Mouse (Mus musculus): ENCODE measurements around the gene Madcam1. TPM values are rescaled to one million over a fixed set of nuclear protein-coding genes. Genes with fewer than 3 reads are reported as not detected.
"Not testable (repeated sequence)": the region's sequence is repeated elsewhere in the genome, so short reads cannot be mapped to it uniquely, and the experiment has no call there.

The Madcam1 gene
- total RNA-seq, 4 experiments from 2014 or later, result not detected

DNA sequence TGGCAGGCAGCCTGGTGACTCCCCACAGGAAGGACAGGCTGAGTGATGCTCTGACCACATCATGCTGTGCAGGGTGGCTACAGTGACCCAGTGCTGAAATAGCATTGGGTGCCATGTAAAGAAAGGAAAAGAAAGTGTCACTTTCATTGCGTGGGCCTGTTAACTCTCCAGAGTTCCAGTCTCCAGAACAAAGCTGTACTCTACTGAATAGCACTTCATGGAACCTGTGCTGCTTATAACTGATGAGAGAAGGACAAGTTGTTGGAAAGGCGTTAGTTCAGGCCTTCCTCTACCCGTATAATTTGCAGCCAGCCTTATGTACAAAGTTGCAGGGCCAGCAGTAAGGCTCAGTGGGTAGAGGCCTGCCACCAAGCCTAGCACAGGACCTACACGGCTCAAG, 24.4 kb downstream of the Madcam1 start, which contains the start of gene Gzmm:
Gene Gzmm, plus strand, starts transcription at position 301 of the 400 bp plus-strand sequence.
- no peak for DNase-seq (ENCODE audit: low spot score in 2 of 2)

- no peak for DNase-seq (ENCODE audit: low spot score in 2 of 2)
Observed at GRCm38 (mm10) chr10:79689178-79689577, 24.8 kb downstream of the Madcam1 start.

- no peak for DNase-seq (ENCODE audit: low spot score in 2 of 2)
Observed at GRCm38 (mm10) chr10:79691986-79692548, 27.7 kb downstream of the Madcam1 start.

DNA sequence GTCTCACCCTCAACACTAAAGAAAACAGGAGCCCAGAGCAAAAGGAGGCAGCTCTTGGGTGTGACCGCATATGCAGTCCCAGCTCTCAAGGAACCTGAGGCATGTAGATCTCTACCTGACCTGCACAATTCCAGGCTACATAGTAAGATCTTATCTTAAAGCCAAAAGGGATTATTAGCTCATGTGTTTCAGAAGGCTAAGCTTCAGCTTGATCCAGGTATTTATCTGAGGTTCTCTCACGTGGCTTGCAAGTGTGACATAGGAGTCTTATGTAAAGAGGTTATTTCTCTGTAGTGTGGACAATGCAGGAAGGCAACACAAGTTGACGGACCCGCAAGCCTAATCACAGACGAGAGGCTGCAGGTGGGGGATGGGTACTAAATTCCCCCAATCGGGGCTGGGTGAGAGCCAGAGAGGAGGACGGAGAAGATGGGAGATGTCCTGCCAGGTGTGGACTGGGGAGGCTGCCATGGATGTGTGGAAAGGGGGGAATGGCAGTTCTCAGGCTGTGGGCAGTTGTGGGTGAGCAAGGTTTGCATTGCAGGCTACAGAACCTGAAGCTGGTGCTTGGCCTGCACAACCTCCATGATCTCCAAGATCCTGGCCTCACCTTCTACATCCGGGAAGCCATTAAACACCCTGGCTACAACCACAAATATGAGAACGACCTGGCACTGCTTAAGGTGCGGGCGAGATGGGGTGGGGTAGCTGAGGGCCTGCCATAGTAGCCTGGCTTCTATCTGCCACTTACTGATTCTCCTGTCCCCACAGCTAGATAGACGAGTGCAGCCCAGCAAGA, 29.4 kb downstream of the Madcam1 start:
- DNase-seq (ENCODE audit: low spot score in 2 of 2), result no peak

DNA sequence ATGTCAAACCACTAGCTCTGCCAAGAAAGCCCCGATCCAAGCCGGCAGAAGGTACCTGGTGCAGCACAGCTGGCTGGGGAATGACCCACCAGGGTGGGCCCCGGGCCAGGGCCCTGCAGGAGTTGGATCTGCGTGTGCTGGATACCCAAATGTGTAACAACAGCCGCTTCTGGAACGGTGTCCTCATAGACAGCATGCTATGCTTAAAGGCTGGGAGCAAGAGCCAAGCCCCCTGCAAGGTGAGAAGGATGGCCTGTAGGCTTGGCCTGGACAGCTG, 30.0 kb downstream of the Madcam1 start:
- DNase-seq (ENCODE audit: low spot score in 2 of 2), result no peak

GRCm38 (mm10) chr10:79695231-79696128, 31.1 kb downstream of the Madcam1 start:
- DNase-seq (ENCODE audit: low spot score in 2 of 2), result peak in 1 of 2 experiments; percentile 65

GRCm38 (mm10) chr10:79696129-79696651, 31.8 kb downstream of the Madcam1 start:
- no peak for DNase-seq (ENCODE audit: low spot score in 2 of 2)

DNA sequence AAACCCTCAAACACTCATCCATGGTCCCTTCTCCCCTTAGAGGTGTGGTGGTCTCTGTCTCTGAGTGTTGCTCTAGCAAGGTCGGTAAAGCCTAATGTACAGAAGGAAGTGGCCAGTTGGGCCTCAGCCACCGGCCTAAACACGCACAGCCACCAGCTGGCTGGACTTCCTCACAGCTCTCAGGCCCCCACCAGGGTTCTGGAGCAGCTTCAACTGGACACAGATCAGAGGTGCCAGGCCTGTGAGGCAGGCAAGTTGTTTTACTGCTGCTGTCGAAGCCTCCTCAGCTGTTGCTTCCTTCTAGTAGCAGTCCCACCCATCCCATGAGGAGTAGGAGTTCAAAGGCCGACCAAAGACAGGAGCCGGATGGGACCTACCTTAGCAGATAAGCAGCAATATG, 33.6 kb downstream of the Madcam1 start:
- DNase-seq (ENCODE audit: low spot score in 2 of 2), result no peak

- DNase-seq (ENCODE audit: low spot score in 2 of 2), result no peak
Observed at GRCm38 (mm10) chr10:79698459-79698858, 34.1 kb downstream of the Madcam1 start.

- DNase-seq (ENCODE audit: low spot score in 2 of 2), result no peak
Observed at GRCm38 (mm10) chr10:79700676-79701075, 36.3 kb downstream of the Madcam1 start.

DNA sequence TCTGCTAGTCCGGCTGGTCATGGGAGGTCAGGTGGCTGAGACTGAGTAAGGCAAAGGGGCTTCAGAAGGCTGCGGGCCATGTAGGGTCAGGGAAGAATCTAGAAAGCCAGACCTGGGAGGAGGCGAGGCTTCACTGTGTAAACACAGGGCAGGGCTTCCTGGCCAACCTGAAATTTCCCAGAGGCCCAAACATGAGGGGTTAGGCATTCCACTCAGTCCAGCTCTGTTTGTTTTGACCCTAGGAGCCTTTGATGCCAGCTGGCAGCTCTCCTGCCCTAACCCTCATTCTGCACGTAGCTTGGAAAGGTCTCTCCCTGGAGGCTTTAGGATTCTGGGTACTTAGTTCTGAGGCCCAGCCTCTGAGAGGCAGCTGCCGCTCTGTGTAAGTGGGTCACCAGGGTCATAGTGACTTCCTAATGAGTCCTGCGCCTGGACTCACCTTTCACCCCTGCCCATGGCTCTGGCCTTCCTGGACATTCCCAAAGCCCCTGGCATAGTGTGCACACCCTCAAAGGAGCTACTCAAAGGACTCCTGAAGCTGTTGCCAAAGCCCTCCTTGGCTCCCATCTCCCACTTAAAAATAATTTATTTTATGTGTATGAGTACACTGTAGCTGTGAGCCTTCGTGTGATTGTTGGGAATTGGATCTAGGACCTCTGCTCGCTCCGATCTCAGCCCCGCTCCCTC, 37.2 kb downstream of the Madcam1 start:
- no peak for DNase-seq (ENCODE audit: low spot score in 2 of 2)

DNA sequence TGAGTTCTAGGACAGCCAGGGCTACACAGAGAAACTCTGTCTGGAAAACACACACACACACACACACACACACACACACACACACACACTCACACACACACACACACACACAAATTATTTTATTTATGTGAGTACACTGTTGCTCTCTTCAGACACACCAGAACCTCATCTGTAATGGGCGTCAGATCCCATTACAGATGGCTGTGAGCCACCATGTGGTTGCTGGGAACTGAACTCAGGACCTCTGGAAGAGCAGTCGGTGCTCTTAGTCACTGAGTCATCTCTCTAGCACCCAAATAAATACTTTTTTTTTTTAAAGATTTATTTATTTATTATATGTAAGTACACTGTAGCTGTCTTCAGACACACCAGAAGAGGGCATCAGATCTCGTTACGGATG, 38.6 kb downstream of the Madcam1 start:
- not testable (repeated sequence) for DNase-seq (ENCODE audit: low spot score in 2 of 2)

DNA sequence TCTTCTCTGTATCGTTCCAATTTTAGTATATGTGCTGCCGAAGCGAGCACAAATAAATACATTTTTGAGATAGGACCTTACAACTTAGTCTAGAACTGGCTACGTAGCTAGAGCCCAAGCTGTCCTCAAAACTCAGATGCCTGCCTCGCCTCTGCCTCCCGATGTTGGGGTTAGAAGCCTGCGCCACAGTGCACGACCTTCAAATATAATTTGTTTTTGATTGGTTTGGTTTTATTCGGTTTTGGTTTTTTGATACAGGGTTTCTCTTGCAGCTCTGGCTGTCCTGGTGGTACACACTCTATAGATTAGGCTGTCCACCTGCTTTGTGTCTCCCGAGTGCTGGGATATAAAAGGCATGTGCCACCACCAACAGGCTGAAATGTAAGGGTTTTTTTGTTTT, 39.2 kb downstream of the Madcam1 start:
- DNase-seq (ENCODE audit: low spot score in 2 of 2), result no peak

DNA sequence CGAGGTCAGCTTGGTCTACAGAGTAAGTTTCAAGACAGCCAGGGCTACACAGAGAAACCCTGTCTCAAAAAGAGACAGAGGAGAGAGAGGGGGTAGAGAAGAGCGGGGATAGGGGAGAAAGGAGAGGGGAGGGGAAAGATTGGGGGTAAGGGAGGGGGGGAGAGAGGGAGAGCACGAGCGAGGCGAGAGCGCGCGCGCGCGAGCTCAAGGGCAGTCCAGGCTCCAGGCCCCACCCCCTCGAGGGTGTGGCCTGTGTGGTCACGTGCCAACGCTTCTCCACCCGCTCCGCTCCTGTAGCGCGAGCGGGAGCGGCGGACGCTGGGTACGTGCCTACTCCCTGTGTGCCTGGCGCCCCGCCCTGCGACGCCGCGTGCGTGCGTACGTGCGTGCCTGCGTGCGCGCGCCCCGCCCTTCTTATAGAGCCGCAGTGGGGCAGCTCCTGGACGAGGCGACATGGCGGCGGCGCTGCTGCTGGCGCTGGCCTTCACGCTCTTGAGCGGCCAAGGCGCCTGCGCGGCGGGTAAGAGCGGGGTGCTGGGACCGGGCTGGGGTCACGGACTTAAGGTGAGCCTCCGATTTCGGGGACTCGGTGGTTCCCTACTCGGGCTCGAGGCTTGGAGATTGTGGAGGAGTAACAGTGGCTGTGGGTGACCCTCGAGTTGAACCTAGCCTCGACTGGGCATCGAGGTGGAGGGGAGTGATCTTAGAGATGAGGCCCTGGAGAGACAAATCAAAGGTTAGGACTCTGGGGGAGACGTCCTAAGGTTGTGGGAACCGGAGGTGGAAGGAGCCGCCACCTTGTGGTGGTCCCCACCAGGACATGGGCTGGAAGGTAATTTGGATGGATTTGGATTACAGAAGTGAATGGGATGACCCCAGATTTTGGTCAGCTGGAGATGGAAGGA, 40.0 kb downstream of the Madcam1 start, which contains the start of gene Bsg:
Gene Bsg, plus strand, starts transcription at position 427 of the 905 bp plus-strand sequence.
- DNase-seq (ENCODE audit: low spot score in 2 of 2), result peak; percentile 97 to 99

DNA sequence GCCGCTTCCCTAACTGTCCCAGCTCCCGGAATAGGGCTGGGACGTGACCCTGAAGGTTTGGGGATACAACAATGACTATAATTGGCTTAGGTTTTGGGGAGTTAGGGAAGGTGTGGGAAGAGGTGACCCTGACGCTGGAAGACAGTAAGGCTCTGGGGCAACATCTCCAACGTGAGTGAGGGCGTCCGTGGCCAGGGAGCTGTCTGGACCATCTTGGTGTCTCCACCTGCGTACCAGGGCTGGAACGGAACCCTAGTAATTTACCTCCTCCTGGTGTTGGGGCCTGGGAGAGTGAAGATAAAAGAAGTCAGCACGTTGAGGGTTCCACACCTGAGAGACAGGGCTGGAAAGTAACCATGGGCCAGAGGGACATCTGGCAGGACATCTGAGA, 40.6 kb downstream of the Madcam1 start:
- no peak for DNase-seq (ENCODE audit: low spot score in 2 of 2)

DNA sequence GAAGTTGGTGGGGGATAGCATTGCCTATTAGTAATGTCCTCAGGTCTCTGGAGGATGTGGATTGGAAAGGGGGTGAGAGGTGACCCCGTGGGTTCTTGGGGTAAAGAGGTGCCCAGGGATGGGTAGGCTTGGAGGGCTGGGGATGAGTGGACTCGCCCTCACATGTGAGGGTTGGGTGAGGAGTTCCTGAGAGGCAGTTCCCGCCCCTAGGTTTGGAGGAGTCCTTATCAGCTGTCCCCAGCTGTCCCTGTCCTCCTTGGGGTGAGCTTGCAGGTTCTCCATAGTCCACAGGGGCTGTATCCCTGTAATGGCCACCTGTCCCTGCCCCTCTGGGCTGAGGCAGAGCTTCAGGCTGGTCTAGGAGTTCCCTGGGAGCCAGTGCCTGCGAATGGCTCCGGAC, 41.6 kb downstream of the Madcam1 start:
- DNase-seq (ENCODE audit: low spot score in 2 of 2), result no peak

DNA sequence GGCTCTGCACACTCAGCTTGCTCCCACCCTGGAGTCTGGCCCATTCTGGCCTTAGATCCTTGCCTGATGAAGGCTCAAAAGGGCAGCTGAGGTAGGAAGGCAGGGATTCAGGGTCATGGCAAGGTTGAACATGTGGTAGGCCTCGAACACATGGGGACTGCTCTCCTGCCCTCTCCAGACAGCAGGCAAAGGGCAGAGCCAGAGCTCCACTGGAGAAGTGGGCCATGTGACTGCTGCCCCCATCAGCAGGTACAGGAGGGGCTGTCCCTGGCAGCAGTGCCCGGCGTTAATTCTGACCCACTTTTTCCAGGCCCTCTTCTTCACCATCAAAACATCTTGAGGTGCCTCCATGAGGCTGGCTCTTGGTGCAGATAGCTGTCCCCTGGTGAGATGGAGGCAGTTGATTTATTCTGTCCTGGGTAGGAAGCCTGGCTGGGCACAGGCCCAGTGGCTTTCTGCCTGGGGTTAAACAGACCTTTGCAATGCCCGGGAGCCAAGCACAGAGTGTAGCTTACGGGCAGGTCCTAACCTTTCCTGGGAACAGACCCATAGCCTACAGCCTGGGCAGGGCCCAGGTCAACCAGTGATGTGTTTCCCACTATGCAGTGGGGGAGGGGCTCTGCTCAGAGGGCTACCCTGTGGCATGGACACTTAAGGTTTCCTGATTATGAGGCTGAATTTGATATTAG, 42.2 kb downstream of the Madcam1 start:
- no peak for DNase-seq (ENCODE audit: low spot score in 2 of 2)

- no peak for DNase-seq (ENCODE audit: low spot score in 2 of 2)
Observed at GRCm38 (mm10) chr10:79707162-79707561, 42.8 kb downstream of the Madcam1 start.

- DNase-seq (ENCODE audit: low spot score in 2 of 2), result no peak
Observed at GRCm38 (mm10) chr10:79707759-79708158, 43.4 kb downstream of the Madcam1 start.

DNA sequence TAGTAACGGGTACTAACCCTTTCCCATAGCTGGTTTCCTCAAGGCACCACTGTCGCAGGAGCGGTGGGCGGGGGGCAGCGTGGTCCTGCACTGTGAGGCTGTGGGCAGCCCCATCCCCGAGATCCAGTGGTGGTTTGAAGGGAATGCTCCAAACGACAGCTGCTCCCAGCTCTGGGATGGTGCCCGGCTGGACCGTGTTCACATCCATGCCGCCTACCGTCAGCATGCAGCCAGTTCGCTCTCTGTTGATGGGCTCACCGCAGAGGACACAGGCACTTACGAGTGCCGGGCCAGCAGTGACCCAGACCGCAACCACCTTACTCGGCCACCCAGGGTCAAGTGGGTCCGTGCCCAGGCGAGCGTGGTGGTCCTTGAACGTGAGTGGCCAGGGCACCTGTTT, 44.3 kb downstream of the Madcam1 start:
- DNase-seq (ENCODE audit: low spot score in 2 of 2), result no peak

Measured in layer of hippocampus, adult 8-10 months (tissue).